Mouse (Mus musculus) adrenal gland (tissue): ENCODE measurements around the gene Atp6v0e.

ENCODE experiments used
- intact Hi-C: fragments of 180-260 bp; cut with DNase I; formaldehyde crosslinking; loops from one replicate; pipeline ENCODE4 v1.15.1; 2025

Atp6v0e gene

DNA sequence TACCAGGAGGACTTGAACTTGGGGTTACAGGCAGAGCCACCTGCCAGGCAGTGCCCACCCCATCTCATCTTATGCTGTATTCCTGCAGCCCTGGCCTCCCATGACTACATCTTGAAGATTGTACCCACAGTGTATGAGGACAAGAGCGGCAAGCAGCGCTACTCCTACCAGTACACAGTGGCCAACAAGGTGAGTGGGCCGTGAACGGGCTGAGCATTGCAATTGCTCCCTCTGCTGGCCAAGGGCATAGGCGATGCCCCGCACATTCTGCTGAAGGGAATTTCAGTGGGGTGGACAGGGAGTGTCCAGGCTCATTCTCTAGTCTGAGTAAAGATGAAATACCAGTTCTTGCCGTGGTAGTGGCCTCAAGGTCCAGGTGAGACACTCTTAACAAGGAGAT is 24.4 kb upstream of the Atp6v0e start:
- intact Hi-C loops = loop anchor here (1.0 to 5.0 kb wide), 4 partner anchors 46 to 172 kb away; no protein-coding TSS in a partner anchor

DNA sequence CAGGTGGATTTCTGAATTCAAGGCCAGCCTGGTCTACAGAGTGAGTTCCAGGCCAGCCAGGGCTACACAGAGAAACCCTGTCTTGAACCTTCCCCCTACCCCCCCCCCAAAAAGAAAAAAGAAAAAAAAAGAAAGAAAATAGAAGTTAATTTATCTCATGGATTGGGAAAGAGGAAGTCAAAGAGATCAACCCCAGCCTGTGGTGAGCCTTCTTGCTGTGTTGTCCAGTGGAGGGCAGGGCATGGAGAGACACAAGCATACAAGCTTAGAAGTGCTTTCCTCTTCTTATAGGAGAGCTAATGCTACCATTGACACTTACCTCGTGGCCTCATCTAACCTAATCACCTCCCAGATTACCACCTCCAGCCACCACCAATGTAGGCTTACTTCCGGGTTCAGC is 23.2 kb upstream of the Atp6v0e start:
- intact Hi-C loops = loop anchor here (2.0 to 5.0 kb wide), 3 partner anchors 47 to 125 kb away; no protein-coding TSS in a partner anchor

DNA sequence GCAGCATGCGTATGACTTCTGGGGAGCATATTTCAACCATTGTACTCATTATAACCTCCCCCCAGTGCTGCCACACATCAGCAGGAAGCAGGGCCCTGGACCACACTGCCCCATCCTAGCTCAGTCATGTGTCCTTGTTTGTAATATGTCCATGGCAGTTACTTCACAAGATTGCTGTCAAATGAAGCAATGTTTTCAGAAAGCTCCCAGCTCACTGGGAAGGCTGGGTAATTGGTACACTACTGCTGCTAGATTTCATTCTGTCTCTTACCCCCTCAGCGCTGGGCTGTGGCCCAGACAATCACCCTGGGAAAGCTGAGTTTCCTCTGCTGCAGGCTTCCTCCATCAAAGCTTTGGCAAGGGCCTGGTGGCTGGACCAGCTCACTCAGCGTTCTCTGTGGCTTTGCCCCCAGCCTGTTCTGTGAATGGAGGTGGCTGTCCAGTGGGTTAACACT is 22.7 kb upstream of the Atp6v0e start:
- intact Hi-C loops = no loop called here

DNA sequence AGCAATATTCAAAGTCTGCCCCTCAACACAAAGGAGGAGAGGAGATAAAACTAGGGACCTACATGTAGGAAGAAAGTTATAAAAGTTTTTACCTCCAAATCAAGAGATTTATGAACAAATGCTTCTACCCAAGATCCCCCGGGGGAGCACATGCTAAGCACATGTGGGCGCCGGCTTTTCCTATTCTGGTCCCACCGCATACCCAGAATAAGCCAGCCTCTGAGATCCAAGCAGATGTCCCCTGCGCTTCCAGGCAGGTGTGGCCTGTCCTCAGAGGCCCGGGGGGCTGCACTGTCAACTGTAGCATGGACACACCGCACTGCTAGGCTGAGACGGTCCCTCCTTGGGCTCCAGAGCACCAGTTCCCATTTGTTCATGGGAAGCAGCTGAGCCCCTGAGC is 19.6 kb upstream of the Atp6v0e start:
- intact Hi-C loops = no loop called here

DNA sequence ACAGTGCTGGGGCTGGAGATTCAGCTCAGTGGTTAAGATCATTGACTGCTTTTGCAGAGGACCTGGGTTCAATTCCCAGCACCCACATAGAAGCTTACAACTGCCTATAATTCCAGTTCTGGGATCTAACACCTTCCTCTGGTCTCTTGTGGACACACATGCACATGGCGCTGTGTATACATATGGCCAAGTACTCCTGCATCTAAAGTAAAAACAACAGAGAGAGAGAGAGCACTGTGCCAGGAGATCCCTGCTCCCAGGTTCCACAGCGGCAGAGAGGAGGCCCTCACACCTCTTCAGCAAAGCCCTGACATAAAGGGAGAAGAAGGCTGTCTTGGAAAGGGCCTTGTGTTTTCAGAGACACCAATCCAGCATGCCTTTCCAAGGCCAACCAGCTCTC is 19.0 kb upstream of the Atp6v0e start:
- intact Hi-C loops = no loop called here

DNA sequence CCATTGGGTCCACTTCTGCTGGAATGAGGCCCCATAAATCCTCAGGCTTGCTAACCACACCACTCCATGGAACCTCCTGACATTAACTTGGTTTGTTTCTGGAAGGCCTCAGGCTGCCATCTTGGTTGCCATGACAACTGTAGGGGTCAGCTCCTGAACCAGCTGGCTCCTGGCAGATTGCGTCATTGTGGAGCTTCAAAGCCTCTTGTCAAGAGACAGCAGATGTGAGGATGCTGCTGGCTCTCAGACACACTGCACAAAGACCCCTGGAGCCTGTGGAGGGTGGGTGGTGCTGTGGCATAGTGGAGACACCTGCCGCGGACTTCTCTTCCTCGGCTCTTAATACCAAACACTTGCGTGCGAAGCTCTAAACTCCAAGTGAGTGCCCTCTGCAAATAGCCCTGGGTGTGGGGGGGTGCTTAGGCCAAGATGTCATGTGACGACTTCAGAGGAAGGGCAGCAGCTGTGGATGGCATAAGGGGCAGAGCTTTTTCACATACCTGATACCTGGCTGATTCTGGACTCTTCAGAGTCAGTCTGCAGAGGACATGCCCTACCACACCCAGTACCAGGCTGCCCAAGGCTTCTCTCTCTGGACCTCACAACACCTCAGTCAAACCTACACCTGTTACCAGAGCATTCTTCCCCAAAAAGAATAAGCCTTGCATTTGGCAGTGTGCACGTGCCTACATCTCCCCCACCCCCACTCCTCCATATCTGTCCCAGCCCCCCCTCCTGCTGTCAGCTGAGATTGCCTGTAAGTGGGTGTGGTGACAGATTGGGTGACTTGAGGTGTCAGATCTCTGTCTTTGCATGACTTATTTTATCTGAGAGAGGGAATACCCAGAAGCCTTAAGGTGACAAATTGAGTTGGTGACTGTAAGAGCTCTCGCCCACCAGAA is 18.3 kb upstream of the Atp6v0e start:
- intact Hi-C loops = no loop called here

DNA sequence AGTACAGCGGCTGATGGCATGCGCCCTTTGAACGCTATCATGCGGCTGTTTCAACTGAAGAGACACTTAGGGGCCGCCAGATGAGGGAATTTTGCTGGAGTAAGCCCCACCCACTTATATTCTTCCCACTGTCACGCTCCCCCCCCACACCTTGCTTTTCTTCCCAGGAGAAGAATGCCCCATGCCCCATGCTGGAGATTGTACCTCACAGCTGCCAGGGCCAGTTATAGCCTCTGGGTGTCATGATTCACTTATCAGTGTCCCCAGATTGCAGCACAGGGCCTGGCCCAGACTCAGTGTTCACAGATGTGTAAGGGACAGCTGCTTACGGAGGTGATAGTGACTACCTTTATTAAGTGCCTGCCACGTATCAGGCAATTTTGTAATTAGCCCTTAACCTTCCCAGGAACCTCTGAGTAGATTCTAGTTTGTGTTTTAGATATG is 17.6 kb upstream of the Atp6v0e start:
- intact Hi-C loops = no loop called here

DNA sequence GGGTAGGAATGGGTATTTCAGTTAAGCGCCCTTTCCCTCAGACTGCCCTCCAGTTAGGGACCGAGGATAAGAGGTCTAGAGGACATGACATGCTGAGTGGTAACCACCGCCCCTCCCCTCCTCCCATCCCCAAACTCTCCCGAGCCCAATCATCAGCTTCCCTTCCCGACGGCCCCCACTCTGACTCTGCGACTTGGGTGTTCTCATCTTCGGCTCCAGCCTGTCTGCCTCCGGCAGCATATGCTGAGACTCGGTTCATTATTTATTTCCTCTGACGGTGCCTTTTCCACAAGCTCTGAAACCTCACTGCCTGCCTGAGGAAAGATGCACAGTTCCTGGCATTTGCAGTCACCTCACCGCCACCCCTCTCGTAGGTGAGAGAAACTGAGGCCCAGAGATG is 15.7 kb upstream of the Atp6v0e start:
- intact Hi-C loops = no loop called here

DNA sequence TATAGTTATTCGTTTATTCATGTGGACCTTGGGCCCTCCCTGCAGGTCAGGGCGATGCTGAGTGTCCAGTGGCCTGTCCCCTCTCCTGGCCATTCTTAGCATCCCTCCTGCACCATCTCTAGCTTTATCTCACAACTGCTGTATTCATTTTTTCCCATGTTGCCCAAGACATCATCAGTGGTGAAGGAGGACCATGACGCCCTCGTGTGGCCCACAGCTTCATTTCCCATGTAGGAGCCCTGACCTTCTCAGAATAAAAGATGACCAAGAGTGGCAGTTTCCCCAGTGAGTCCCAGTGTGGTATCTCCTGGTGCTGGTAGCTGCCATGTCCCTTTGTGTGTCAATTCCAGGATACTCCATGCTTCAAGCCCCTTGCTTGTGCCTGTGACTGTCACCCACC is 13.5 kb upstream of the Atp6v0e start:
- intact Hi-C loops = no loop called here

DNA sequence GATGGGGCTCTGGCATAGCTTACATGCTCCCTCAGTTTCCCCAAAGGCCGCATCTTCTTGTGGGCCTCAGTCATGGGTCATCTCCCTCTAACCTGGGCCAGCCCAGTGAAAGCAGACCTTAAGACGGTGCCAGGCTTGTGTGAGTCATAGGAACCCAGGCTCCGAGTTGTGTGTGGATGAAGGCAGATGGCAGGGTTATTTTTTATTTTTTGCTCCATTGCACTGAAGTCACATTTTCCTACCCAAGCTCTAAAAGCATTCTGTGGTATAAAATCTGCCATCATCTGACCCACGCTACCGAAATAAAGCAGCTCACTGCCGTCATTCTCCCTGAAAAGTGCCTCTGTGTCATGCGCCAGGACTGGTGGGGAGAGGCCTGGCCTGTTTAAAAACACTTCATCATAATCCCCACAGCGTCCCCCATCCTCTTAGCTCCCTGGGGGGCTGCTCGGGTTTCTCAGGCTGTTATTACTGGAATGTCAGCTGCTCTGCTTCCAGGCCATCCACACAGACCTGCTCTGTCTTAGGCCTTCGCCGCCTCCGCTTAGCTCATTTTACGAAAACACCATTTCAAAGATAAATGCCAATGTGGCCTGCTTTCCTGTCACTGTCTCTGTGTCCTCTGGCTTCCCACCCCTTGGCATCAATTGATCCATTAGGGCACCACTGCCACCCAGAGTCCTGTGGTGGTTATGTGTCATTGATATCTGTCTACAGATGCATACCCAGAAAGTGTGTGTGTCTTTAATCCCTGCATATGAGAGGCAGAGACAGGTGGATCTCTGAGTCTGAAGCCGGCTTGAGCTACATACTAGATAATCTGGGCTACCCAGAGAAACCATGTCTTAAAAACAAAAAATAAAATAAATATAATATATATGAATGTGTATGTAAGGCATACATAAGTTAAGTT is 12.3 kb upstream of the Atp6v0e start:
- intact Hi-C loops = loop anchor here (10.0 kb wide), 1 partner anchor 336 kb away; no protein-coding TSS in a partner anchor

DNA sequence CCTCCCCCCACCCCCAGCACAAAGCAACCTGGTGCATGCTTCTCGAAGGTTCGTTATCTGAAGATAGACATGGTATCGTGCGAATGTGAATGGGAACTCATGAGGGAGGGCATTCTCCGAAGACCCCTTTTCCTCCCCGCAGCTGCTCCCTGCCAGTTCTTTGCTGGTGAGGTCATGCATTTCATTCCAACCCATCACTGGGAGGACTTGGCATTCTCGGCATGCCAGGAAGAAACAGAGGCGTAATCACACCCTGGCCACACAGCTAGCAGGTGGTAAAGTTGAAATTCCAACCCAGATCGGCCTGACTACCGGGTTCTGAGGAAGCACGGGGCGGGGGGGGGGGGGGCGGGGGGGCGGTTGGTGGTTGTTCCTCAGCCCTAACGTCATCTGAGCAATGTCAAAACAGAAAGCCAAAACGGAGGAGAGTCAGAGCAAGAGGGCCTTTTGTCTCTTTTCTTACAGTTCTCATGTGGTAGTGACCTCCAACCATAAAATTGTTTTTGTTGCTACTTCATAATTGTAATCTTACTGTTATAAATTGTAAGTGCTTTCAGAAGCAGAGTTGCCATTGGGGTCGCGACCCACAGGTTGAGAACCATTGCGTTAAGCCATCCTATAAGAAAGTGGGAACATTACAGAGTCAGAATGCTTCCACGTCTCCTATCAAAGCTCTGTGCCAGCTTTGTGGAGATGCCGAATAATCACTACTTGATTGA is 4.0 kb upstream of the Atp6v0e start:
- intact Hi-C loops = loop anchor here (5.0 to 10.0 kb wide), 2 partner anchors 228 to 344 kb away; no protein-coding TSS in a partner anchor

DNA sequence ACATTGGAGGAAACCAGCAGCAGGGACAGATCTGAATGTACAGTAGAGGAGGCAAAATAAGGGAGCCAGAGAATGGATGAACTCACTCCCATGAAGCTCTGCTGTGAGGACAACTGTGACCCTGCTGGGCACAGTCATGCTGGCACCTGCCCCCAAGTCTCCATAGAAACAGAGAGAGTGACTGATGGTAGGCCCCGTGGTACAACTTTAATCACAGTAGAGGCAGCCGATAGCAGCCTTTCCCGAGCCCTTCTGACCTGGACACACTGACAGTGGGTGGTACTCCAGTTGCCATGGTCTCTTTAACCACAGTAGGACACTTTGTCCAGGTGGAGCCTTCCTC is 3.5 kb upstream of the Atp6v0e start:
- intact Hi-C loops = loop anchor here (5.0 to 10.0 kb wide), 2 partner anchors 228 to 345 kb away; no protein-coding TSS in a partner anchor

DNA sequence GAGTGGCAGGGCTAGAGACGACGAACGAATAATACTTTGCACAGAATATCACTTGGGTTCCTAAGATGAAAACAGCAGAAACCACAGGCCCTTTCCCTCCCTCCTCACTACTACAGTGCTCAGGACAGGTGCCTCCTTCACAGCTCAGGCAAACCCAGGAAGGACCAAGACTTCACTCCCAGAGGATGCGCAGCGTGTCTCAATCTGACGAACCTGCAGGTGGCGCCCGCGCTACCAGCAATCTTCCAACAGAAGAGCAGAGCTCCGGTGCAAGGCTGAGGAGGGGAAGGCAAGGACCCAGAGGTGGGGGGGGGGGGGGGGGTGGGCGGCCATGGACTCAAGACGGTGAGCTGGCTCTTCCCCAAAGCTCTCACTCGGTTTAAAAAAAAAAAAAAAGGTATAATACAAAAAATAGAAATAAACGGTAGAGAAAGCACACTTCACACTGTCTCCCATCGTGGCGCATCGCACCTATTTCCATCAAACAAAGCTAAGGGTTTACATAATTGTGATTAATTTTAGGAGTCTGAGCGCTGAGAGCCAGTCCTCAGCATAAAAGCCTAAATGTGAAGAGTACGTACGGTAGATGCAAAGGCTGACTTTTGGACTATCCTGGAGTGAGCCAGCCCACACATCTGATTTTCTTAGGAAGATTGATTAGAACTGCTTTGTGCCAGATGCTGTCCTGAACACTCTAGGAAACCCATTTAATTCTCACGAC is 2.7 kb upstream of the Atp6v0e start:
- intact Hi-C loops = loop anchor here (5.0 kb wide), 2 partner anchors 52 to 122 kb away; partner anchors contain the start of gene Bnip1

DNA sequence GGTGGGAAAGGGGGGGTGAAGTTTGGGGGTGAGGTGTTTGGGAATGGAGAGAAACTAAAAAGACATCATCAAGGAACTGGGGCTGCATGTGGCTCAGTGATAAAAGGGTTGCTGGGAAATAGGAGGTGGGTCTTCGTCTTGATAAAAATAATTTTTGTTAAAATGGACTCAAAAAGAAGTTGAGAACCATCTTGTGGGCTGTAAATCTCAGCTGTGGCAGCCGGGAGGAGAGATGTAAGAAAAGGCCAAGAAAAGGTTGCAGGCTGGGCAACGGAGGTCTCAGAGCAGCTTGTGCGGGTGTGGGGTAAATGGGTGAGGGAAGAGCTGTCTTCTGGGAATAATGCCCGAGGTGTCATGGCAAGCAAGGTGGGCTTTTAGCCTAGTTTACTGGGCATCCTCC is 827 bp upstream of the Atp6v0e start:
- intact Hi-C loops = loop anchor here (5.0 kb wide), 2 partner anchors 50 to 120 kb away; partner anchors contain the start of gene Bnip1

DNA sequence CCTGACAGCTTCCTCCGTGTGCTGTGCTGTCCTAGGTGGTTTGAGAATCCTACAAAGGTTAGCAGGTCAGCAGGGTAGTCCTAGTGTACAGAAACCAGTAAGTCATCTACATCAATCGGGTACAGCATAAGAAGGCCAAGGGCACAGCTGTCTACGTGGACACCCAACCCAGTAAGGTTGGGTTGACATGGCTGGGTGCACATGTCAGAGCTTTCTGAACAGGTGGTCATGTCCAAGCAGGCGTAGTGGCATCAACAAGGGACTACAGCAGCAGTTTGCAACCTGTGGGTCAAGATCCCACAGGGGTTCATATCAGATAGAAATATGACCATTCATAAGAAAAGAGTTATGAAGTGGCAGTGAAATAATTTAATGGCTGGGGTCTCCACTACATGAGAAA is 2.6 kb downstream of the Atp6v0e start:
- intact Hi-C loops = no loop called here

DNA sequence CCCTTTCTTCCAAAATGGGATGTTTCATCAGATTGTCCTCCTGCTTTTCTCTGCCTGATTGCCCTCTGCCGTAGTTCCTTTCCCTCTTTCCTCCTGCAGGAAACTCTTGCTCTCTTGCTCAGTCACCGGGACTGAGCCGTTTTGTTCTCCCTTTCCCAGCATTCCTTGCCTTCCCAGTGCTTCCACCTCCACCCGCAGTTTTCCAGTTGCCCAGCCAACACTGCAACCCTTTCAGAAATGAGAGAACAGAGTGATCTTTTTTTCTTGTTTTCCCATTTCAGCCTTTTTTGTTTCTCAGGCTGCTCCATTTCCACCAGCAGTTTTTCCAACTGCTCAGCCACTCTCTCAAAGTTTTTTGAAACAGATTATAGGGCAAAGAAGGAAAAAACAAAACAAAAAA is 8.2 kb downstream of the Atp6v0e start:
- intact Hi-C loops = no loop called here

DNA sequence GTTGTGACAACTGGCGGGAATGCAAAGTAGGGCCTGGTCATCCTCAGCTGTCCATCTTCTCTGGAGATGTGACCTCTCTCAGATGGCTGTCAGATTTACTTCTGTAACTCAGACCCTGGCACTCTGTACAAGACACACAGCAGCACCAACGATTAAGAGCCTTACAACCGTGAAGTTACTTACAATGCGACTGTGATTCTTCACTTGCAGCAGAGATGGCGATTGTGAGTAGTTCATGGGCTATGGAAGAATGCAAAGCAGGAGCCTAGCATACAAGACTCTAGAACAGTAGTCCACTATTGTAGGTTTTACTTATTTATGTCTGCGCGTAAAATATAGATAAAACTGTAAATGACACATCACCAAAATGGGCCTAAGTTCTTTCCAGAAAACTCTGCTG is 12.8 kb downstream of the Atp6v0e start:
- intact Hi-C loops = loop anchor here (5.0 kb wide), 1 partner anchor 41 kb away; the partner anchor contains the start of gene Crebrf

DNA sequence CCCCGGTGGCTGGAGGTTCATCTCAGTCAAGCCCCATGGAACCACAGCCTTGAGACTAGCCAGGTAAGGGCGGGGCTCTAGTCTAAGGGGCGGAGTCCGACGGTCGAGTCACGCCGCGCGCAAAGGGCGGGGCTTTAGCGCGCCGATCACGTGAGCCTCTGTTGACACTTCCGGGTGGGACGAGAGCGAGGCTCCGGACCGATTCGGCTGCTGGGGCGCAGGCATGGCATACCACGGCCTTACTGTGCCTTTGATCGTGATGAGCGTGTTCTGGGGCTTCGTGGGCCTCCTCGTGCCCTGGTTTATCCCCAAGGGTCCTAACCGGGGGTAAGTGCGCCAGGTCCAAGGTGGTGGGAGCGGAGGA is 13.2 kb downstream of the Atp6v0e start:
- intact Hi-C loops = loop anchor here (5.0 kb wide), 1 partner anchor 41 kb away; the partner anchor contains the start of gene Crebrf

DNA sequence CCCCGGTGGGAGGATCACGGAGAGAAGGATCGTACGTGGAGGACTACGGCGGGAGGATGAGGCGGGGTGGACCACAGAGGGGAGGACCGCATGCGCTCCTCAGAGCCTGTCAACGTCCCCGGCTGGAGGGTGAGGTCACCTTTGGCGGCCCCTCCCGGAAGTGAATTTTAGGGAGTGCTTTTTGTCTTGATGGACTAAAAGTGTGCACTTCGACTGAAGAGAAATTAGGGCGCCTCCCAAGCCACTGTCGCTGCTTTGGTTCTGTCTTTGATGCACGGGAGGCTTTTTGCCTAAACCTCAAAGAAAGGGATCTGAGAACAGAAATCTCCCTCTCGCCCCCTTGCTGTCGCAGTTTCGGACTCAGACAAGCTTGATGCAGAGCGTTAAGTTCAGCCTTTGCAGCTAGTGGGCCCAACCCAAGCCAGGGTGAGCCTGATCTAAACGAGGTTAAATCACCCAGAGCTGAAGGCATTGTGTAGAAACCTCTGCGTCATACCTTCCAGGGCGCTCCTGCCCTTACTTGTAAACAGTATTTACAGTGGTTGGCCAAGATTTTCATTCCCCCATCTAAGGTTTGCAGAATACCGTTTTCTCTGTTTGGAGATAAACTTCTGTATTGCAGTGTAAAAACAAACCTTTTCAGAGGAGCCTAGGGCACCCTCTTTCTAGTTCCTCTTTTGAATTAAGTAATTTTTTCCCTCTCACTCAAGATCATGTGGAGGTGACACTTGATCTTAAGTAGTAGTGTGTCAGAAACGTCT is 13.8 kb downstream of the Atp6v0e start:
- intact Hi-C loops = loop anchor here (5.0 kb wide), 1 partner anchor 41 kb away; the partner anchor contains the start of gene Crebrf
